Mouse (Mus musculus): Measurements from ENCODE around the gene Blvra. TPM values are rescaled to one million over a fixed set of nuclear protein-coding genes. Genes with fewer than 3 reads are reported as not detected.
"Not testable (repeated sequence)": the region's sequence is repeated elsewhere in the genome, so short reads cannot be mapped to it uniquely, and the experiment has no call there.

Blvra gene
- polyA plus RNA-seq, 1 experiment: 18.3 TPM

DNA sequence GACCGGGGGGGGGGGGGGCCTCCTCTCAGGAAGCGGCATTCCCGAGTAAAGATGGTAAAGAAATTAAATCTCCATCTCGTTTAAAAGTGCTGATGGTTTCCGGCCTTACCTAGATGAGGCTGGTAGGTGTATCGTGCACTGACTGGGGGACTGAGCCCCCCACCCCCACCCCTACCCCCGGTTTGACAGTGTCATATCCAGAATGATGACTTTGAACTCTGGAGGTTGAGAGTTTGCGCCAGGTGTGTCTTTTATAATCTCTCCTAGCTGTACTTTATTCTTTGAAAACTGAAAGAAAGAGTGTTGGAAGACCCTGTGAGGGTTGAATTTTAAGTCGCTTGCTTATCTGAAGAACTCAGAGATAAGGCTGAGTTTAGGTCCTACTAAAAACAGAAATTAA lies 414 bp downstream of the Blvra start:
- Histone ChIP-seq H3K4me3 (ENCODE audit: low read depth, low read length) (peak overlapping the region; percentile 51), H3K9me3 (replicated peaks; ENCODE audit: control insufficient read depth, insufficient read depth, low read length, poor library complexity, severe bottlenecking) (no peaks in the 10 kb centered on the region), H3K4me1 (ENCODE audit: control insufficient read depth, insufficient read depth, low read length) (no peaks in the 10 kb centered on the region), H3K9ac (ENCODE audit: low read depth, poor library complexity, severe bottlenecking) (peak overlapping the region; percentile 90), H3K36me3 (ENCODE audit: control insufficient read depth, insufficient read depth, low read length, poor library complexity, severe bottlenecking) (no peaks in the 10 kb centered on the region; the same call in 1 of the 2 replicates), H3K27me3 (ENCODE audit: control insufficient read depth, insufficient read depth, low read length, poor library complexity, severe bottlenecking) (no peaks in the 10 kb centered on the region), H3K27ac (ENCODE audit: insufficient read depth, low read length) (no peak overlapping the region)
- TF ChIP-seq POLR2A (IDR thresholded peaks at IDR 0.05; ENCODE audit: insufficient read depth, low read length): no peak
- TF ChIP-seq CTCF (IDR thresholded peaks at IDR 0.05; ENCODE audit: low read depth, low read length): no peak
- no peak for TF ChIP-seq EP300 (IDR thresholded peaks at IDR 0.05; ENCODE audit: insufficient read depth, low read depth, low read length)

DNA sequence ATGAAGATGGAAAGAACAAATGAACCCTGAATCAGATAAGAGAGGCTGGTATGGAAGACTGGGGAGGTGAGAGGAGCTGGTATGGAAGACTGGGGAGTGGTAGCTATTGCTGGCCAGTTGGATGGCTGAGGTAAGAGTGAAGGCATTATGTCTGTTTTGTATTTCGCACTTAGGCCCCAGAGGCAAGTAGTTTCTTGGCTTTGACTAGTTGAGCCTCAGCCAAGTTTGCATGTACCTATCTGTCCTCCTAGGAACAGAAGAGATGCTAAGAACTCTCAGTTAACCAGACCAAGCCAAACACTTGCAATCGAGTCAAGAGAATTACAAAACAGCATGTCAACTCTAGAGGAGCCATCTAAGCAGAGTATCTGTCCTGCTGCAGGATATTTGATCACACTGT lies 3.7 kb downstream of the Blvra start:
- no peak for TF ChIP-seq POLR2A (IDR thresholded peaks at IDR 0.05; ENCODE audit: insufficient read depth, low read length)
- no peak for TF ChIP-seq CTCF (IDR thresholded peaks at IDR 0.05; ENCODE audit: low read depth, low read length)
- TF ChIP-seq EP300 (IDR thresholded peaks at IDR 0.05; ENCODE audit: insufficient read depth, low read depth, low read length): no peak
- Histone ChIP-seq H3K36me3 (ENCODE audit: control insufficient read depth, insufficient read depth, low read length, poor library complexity, severe bottlenecking) (no peaks in the 10 kb centered on the region), H3K4me1 (ENCODE audit: control insufficient read depth, insufficient read depth, low read length) (no peaks in the 10 kb centered on the region), H3K4me3 (ENCODE audit: low read depth, low read length) (no peak overlapping the region), H3K27me3 (ENCODE audit: control insufficient read depth, insufficient read depth, low read length, poor library complexity, severe bottlenecking) (no peaks in the 10 kb centered on the region), H3K27ac (ENCODE audit: insufficient read depth, low read length) (no peak overlapping the region), H3K9me3 (replicated peaks; ENCODE audit: control insufficient read depth, insufficient read depth, low read length, poor library complexity, severe bottlenecking) (no peaks in the 10 kb centered on the region), H3K9ac (ENCODE audit: low read depth, poor library complexity, severe bottlenecking) (no peak overlapping the region)

DNA sequence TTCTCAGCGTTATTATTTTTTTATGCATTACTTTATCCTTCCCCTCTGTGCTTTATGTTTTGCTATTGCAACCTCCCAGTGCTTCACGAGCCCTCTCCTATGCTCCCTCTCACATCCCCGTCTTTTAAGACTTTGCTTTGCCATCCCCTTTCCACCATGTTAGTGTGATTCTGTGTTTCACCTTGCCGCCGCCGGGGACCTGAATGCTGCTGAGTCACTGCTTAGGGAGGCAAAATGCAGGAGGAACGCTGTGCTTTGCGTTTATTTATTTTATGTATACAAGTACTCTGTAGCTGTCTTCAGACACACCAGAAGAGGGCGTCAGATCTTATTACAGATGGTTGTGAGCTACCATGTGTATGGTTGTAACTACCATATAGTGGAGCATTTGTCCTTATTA lies 7.1 kb downstream of the Blvra start:
- H3K27me3 ChIP-seq (ENCODE audit: control insufficient read depth, insufficient read depth, low read length, poor library complexity, severe bottlenecking): no peaks in the 10 kb centered on the region
- H3K27ac ChIP-seq (ENCODE audit: insufficient read depth, low read length): no peak overlapping the region
- TF ChIP-seq POLR2A (IDR thresholded peaks at IDR 0.05; ENCODE audit: insufficient read depth, low read length) (no peak), EP300 (IDR thresholded peaks at IDR 0.05; ENCODE audit: insufficient read depth, low read depth, low read length) (no peak), CTCF (IDR thresholded peaks at IDR 0.05; ENCODE audit: low read depth, low read length) (no peak)
- no peaks in the 10 kb centered on the region for H3K9me3 ChIP-seq (replicated peaks; ENCODE audit: control insufficient read depth, insufficient read depth, low read length, poor library complexity, severe bottlenecking)
- no peaks in the 10 kb centered on the region for H3K4me1 ChIP-seq (ENCODE audit: control insufficient read depth, insufficient read depth, low read length)
- peak overlapping the region; percentile 40 for H3K4me3 ChIP-seq (ENCODE audit: low read depth, low read length)
- no peaks in the 10 kb centered on the region for H3K36me3 ChIP-seq (ENCODE audit: control insufficient read depth, insufficient read depth, low read length, poor library complexity, severe bottlenecking)
- H3K9ac ChIP-seq (ENCODE audit: low read depth, poor library complexity, severe bottlenecking): no peak overlapping the region

DNA sequence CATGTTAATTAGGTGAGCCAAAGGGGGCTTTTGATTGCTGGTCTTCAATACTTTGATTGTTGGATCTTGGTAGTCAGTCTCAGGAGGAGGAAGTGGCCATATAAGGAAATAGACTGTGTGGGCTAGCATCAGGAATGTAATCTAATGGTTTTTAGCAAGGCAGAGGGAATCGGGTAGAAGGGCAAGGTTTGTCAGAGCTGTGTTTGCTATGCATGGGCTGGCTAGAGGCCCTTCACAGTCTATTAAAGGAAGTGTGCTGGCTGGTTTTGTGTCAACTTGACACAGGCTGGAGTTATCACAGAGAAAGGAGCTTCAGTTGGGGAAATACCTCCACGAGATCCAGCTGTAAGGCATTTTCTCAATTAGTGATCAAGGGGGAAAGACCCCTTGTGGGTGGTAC lies 8.6 kb downstream of the Blvra start:
- H3K4me1 ChIP-seq (ENCODE audit: control insufficient read depth, insufficient read depth, low read length); H3K9ac ChIP-seq (ENCODE audit: low read depth, poor library complexity, severe bottlenecking); H3K27ac ChIP-seq (ENCODE audit: insufficient read depth, low read length); H3K36me3 ChIP-seq (ENCODE audit: control insufficient read depth, insufficient read depth, low read length, poor library complexity, severe bottlenecking); H3K9me3 ChIP-seq (replicated peaks; ENCODE audit: control insufficient read depth, insufficient read depth, low read length, poor library complexity, severe bottlenecking); H3K4me3 ChIP-seq (ENCODE audit: low read depth, low read length); H3K27me3 ChIP-seq (ENCODE audit: control insufficient read depth, insufficient read depth, low read length, poor library complexity, severe bottlenecking): not testable (repeated sequence)

DNA sequence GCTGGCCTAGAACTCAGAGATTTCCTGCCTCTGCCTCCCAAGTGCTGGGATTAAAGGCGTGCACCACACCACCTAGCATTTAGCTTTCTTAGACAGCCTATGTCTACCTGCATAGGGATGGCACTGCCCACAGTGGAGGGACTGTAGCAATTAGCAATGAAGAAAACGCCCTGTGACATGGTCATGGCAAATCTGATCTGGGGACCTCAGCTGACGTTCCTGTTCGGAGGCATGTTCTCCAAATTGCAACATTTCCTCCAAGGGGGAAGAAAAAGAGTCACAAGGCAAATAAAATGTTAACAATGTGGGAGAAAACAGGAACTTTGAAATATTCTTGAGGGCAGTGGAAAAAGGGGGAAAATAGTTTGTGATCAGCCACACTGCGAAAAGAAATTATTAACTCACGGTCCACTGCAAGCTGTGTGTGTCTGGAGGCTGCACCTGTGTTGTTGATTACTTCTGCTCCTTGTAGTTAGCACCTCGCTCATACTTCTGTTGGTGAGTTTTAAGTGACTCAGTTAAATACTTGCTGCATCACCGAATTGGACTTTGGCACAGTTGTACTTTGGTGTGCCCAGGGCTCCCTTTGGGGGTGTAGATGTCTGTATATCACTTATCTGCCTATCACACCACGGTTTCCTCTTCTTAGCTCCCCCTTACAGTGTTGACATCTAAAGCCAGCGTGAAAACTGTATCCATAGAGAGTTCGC lies 9.6 kb downstream of the Blvra start:
- no peaks in the 10 kb centered on the region for H3K9me3 ChIP-seq (replicated peaks; ENCODE audit: control insufficient read depth, insufficient read depth, low read length, poor library complexity, severe bottlenecking)
- no peaks in the 10 kb centered on the region for H3K4me1 ChIP-seq (ENCODE audit: control insufficient read depth, insufficient read depth, low read length)
- no peak overlapping the region for H3K27ac ChIP-seq (ENCODE audit: insufficient read depth, low read length)
- H3K9ac ChIP-seq (ENCODE audit: low read depth, poor library complexity, severe bottlenecking): no peak overlapping the region
- no peak for TF ChIP-seq EP300 (IDR thresholded peaks at IDR 0.05; ENCODE audit: insufficient read depth, low read depth, low read length)
- TF ChIP-seq POLR2A (IDR thresholded peaks at IDR 0.05; ENCODE audit: insufficient read depth, low read length): no peak
- TF ChIP-seq CTCF (IDR thresholded peaks at IDR 0.05; ENCODE audit: low read depth, low read length): no peak
- no peak overlapping the region for H3K4me3 ChIP-seq (ENCODE audit: low read depth, low read length)
- no peaks in the 10 kb centered on the region for H3K36me3 ChIP-seq (ENCODE audit: control insufficient read depth, insufficient read depth, low read length, poor library complexity, severe bottlenecking)
- no peaks in the 10 kb centered on the region for H3K27me3 ChIP-seq (ENCODE audit: control insufficient read depth, insufficient read depth, low read length, poor library complexity, severe bottlenecking)

DNA sequence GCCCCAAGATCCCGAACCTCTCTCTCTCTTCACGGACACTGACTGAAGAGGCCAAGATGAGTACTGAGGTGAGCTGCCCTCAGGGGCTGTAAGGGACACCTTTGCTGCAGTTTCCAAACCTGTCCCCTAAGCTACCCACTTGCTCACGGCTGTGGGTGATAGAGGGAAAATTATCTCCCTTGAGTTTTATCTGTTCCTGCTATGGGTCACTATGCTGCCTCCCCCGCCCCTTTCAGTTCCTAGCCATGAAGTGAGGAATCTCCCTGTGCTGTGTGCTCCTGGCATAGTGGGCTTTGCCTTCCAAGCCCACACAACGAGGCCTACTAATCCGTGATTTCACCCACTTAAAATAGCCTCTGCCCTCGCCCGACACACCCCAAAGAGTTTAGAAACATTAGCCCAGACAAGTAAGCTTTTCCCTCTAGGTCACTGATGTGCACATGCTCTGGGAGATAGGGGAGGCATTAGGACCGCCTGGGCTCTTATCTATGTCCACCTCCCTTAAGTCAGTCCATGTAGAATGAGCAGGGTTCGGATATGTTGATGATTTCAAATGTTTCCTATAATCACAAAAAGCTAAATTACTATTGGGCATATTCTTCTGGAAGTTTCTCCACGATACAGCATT lies 10.2 kb downstream of the Blvra start:
- no peaks in the 10 kb centered on the region for H3K9me3 ChIP-seq (replicated peaks; ENCODE audit: control insufficient read depth, insufficient read depth, low read length, poor library complexity, severe bottlenecking)
- H3K4me1 ChIP-seq (ENCODE audit: control insufficient read depth, insufficient read depth, low read length): no peaks in the 10 kb centered on the region
- TF ChIP-seq CTCF (IDR thresholded peaks at IDR 0.05; ENCODE audit: low read depth, low read length) (no peak), EP300 (IDR thresholded peaks at IDR 0.05; ENCODE audit: insufficient read depth, low read depth, low read length) (no peak), POLR2A (IDR thresholded peaks at IDR 0.05; ENCODE audit: insufficient read depth, low read length) (no peak)
- H3K9ac ChIP-seq (ENCODE audit: low read depth, poor library complexity, severe bottlenecking): no peak overlapping the region
- H3K36me3 ChIP-seq (ENCODE audit: control insufficient read depth, insufficient read depth, low read length, poor library complexity, severe bottlenecking): no peaks in the 10 kb centered on the region
- no peak overlapping the region for H3K4me3 ChIP-seq (ENCODE audit: low read depth, low read length)
- H3K27ac ChIP-seq (ENCODE audit: insufficient read depth, low read length): no peak overlapping the region
- no peaks in the 10 kb centered on the region for H3K27me3 ChIP-seq (ENCODE audit: control insufficient read depth, insufficient read depth, low read length, poor library complexity, severe bottlenecking)
